Mouse (Mus musculus) midbrain, embryonic 10.5 days (tissue): ENCODE measurements around the gene Enthd1. TPM values are rescaled to one million over a fixed set of nuclear protein-coding genes. Genes with fewer than 3 reads are reported as not detected.

Experiments
- DNase-seq: peaks from one replicate; pipeline ENCODE4 v3.0.0-alpha.2; 2017; ENCODE audit warnings: low spot score
- H3K27ac ChIP-seq: fragments of 300-500 bp; sonication (generic); replicated peaks from 2 replicates; pipeline ENCODE4 v1.5.1; 2016; ENCODE audit warnings: mild to moderate bottlenecking
- H3K27me3 ChIP-seq: fragments of 300-500 bp; sonication (generic); 2 replicates; pipeline ENCODE4 v1.6.1; 2016; ENCODE audit warnings: low read depth, mild to moderate bottlenecking; ENCODE audit not compliant: poor library complexity, severe bottlenecking
- H3K36me3 ChIP-seq: fragments of 300-500 bp; sonication (generic); 2 replicates; pipeline ENCODE4 v1.6.1; 2016; ENCODE audit warnings: mild to moderate bottlenecking, moderate library complexity
- H3K4me1 ChIP-seq: fragments of 300-500 bp; sonication (generic); 2 replicates; pipeline ENCODE4 v1.6.1; 2016
- H3K4me3 ChIP-seq: fragments of 300-500 bp; sonication (generic); 2 replicates; pipeline ENCODE4 v1.5.1; 2016; ENCODE audit warnings: mild to moderate bottlenecking, moderate library complexity
- H3K9me3 ChIP-seq: fragments of 300-500 bp; sonication (generic); replicated peaks from 2 replicates; pipeline ENCODE4 v1.6.1; 2016; ENCODE audit warnings: mild to moderate bottlenecking
- WGBS: fragments of 180-500 bp; shearing (Covaris S2); methylation state at CpG from one replicate; pipeline ENCODE4 v1.1.7; 2016; 5-methylcytosine and 5-hydroxymethylcytosine counted together
- polyA plus RNA-seq: library from polyadenylated mRNA; unstranded; fragments of >200 nt; fragmentation: Nextera tagmentation; extraction: Ambion mirVana; gene quantifications from 2 replicates; pipeline ENCODE4 v1.2.1, GENCODE M21; 2016

Enthd1 gene
- polyA plus RNA-seq, 1 experiment from 2014 or later, result not detected

DNA sequence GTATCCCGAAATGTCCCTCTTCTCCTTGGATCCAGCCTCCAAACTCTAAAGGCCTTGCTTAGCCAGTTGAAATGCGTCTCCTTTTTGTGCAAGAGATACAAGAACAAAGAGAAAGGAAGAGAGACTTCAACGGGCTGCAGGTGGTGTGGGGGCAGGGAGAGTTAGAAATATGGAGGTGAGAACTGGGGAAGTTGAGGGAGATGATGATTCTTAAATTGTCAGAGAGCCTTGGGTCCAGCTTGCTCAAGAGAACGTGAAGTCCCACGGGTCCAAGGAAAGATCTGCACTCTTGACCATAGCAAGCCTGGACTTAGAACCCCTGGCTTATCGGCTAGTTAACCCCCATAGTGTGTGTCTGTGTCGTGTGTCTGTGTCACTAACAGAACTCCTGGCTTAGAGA, 6.7 kb upstream of the Enthd1 start:
- Histone ChIP-seq H3K9me3 (no peaks in the 10 kb centered on the region), H3K4me3 (no peak overlapping the region), H3K27me3 (peaks cover 15% of the 10 kb centered on the region), H3K27ac (no peak overlapping the region), H3K4me1 (peaks cover 4% of the 10 kb centered on the region; the same call in 1 of the 2 replicates), H3K36me3 (no peaks in the 10 kb centered on the region)
- WGBS, result 72% methylated on average over 7 of the region's 7 CpGs
- DNase-seq, result no peak

DNA sequence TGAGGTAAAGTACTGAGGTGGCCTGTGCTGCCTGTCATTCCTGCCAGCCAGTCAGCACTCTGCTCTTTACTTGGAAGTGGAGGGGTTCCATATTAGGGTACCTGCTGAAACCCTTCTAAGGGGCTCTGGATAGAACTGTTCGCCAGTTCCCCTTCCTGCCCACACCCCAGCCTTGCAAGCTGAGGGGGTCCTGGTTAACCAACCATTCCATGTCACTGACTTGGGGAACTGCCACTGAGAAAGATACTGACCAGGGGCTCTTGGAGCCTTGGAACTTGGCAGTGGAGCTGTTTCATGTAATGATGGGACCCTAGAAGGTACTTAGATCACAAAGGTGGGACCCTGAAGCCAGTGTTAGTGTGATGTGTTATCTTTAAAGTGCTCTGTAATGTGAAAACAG, 5.3 kb upstream of the Enthd1 start:
- Histone ChIP-seq H3K4me1 (0 out of 2 replicates have a peak, but pooled peaks cover 3% of the 10 kb centered on the region), H3K9me3 (no peaks in the 10 kb centered on the region), H3K36me3 (no peaks in the 10 kb centered on the region), H3K27me3 (peaks cover 1% of the 10 kb centered on the region; the same call in 1 of the 2 replicates), H3K4me3 (no peak overlapping the region), H3K27ac (no peak overlapping the region)
- no peak for DNase-seq
- 94% methylated on average over 1 of the region's 1 CpGs for WGBS

DNA sequence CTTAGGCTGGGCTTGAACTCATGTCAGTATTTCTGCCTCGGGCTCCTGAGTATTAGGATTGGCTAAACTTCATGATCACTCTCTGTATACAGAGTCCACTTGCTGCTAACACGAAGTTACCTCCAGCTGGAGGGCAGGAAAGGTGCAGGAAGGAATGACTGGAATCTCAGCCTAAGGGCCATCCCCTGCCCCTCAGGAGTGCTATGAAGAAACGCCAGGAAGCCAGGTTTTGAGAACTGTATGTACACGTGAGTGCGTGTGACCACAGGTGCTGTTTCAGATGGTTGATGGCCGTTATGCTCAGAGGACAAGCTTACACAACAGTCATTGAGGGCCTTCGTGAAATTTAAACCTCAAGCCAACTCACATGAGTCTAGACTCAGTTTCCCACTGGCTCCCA, 4.2 kb upstream of the Enthd1 start:
- Histone ChIP-seq H3K27ac (no peak overlapping the region), H3K4me3 (no peak overlapping the region), H3K9me3 (no peaks in the 10 kb centered on the region), H3K36me3 (no peaks in the 10 kb centered on the region), H3K27me3 (no peaks in the 10 kb centered on the region; the same call in 1 of the 2 replicates), H3K4me1 (0 out of 2 replicates have a peak, but pooled peaks cover 3% of the 10 kb centered on the region)
- DNase-seq, result no peak
- WGBS, result 84% methylated on average over 7 of the region's 7 CpGs

DNA sequence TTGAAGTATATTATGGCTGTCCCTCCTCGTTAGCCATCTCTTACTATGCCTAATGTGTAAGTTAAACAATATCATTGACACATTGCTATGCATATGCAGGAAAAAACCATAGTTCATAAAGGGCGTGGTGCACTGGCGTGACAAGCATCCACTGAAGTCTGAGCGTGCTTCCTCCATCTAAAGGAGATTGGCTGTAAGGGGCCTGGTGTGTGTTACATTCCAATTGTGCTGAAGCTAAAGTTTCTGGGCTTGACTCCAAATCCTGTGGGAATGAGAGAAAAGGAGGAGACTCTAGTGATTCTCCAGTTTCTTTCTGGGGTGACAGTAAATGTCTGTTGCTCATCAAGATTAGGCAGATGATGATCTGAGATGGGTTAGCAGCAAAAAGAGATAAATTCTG, 2.8 kb upstream of the Enthd1 start:
- H3K4me1 ChIP-seq, result 0 out of 2 replicates have a peak, but pooled peaks cover 3% of the 10 kb centered on the region
- H3K27me3 ChIP-seq, result no peaks in the 10 kb centered on the region
- no peaks in the 10 kb centered on the region for H3K9me3 ChIP-seq
- DNase-seq, result no peak
- no peaks in the 10 kb centered on the region for H3K36me3 ChIP-seq
- no peak overlapping the region for H3K27ac ChIP-seq
- 88% methylated on average over 4 of the region's 4 CpGs for WGBS
- no peak overlapping the region for H3K4me3 ChIP-seq

DNA sequence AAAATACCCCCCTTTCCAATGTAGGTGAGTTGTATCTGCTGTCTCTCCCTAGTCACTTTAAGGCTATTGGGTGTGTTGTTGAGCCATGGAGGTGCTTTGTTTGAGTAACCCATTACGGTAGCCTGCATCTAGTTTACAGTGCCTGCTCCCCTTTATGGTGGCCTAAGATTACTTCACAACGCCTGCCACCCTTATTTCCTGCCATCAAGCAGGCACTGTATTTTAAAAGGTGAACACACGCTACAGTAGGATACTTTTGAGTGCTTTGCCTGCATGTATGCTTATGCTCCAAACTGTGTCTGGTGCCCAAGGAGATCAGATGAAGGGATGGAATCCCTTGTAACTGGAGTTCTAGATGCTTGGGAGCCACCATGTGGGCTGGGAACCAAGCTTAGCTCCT, 2.2 kb upstream of the Enthd1 start:
- 94% methylated on average over 3 of the region's 3 CpGs for whole genome bisulfite sequencing
- Histone ChIP-seq H3K4me1 (no peaks in the 10 kb centered on the region), H3K27me3 (no peaks in the 10 kb centered on the region), H3K27ac (no peak overlapping the region), H3K4me3 (no peak overlapping the region), H3K36me3 (no peaks in the 10 kb centered on the region), H3K9me3 (no peaks in the 10 kb centered on the region)
- no peak for DNase-seq

DNA sequence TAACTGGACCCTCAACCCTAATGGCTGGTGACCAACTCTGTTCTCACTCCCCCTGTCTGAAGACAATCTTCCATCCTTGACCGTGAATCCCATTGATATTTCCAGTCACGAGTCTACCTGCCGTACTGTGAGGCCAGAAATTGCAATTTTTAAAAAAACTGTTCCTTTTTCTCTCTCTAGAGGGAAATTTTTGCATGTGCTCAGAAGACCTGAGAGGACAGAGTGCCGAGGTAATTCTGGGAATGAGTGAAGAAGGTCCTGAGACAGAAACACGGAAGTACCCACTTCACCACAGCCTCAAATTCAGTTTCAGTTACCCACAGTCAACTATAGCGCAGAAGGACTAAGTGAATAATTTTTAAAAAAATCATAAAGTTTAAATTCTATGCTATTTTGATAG, 1.7 kb upstream of the Enthd1 start:
- WGBS, result 90% methylated on average over 6 of the region's 6 CpGs
- H3K4me3 ChIP-seq, result no peak overlapping the region
- no peaks in the 10 kb centered on the region for H3K36me3 ChIP-seq
- no peaks in the 10 kb centered on the region for H3K4me1 ChIP-seq
- no peak for DNase-seq
- no peak overlapping the region for H3K27ac ChIP-seq
- H3K27me3 ChIP-seq, result no peaks in the 10 kb centered on the region
- H3K9me3 ChIP-seq, result no peaks in the 10 kb centered on the region

DNA sequence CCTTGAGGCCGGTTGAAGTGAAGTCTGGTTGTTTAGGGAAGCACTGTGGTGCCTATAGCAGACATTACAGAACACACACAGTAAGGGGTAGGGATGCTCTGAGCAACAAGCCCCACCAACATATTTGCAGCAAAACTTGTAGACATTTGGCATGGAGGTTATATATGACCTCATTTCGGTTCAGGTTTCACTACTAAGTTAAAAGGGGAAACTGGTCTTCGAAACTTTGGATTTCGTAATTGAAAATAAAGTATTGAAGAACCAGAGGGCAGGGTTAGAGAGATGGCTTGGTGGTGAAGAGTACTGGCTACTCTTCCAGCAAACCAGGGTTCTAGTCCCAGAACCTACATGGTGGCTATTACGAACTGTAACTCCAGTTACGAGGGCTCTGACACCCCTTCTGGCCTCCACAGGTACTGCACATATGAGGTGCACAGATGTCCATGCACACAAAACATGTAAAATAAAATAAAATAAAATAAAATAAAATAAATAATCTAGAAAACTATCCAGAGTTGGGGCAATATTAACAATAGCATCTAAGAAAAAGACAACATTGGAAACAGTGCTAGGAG, 1.2 kb downstream of the Enthd1 start:
- Histone ChIP-seq H3K4me1 (no peaks in the 10 kb centered on the region), H3K27ac (no peak overlapping the region), H3K36me3 (no peaks in the 10 kb centered on the region), H3K4me3 (no peak overlapping the region), H3K27me3 (no peaks in the 10 kb centered on the region), H3K9me3 (no peaks in the 10 kb centered on the region)
- DNase-seq, result no peak
- 91% methylated on average over 6 of the region's 6 CpGs for WGBS

DNA sequence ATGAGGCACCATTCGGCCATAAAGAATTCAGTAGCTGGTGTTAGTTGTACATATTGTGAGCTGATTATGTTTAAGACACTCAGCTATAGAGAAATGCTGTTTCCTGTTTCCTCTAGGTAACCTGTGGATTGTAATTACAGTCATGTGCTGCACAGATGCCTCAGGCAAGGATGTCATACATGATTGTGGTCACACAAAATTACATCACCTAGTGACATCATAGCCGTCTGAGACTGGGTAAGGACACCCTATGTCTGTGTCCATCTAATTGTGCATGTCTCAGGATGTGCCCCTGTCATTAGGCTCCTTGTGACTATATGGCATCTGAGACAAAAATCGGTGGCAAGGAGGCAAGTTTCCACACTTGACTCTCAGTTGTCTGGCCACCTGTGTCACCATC, 2.5 kb downstream of the Enthd1 start:
- H3K36me3 ChIP-seq, result no peaks in the 10 kb centered on the region
- 90% methylated on average over 3 of the region's 3 CpGs for WGBS
- no peak overlapping the region for H3K4me3 ChIP-seq
- no peaks in the 10 kb centered on the region for H3K9me3 ChIP-seq
- no peak overlapping the region for H3K27ac ChIP-seq
- no peak for DNase-seq
- no peaks in the 10 kb centered on the region for H3K27me3 ChIP-seq
- no peaks in the 10 kb centered on the region for H3K4me1 ChIP-seq

DNA sequence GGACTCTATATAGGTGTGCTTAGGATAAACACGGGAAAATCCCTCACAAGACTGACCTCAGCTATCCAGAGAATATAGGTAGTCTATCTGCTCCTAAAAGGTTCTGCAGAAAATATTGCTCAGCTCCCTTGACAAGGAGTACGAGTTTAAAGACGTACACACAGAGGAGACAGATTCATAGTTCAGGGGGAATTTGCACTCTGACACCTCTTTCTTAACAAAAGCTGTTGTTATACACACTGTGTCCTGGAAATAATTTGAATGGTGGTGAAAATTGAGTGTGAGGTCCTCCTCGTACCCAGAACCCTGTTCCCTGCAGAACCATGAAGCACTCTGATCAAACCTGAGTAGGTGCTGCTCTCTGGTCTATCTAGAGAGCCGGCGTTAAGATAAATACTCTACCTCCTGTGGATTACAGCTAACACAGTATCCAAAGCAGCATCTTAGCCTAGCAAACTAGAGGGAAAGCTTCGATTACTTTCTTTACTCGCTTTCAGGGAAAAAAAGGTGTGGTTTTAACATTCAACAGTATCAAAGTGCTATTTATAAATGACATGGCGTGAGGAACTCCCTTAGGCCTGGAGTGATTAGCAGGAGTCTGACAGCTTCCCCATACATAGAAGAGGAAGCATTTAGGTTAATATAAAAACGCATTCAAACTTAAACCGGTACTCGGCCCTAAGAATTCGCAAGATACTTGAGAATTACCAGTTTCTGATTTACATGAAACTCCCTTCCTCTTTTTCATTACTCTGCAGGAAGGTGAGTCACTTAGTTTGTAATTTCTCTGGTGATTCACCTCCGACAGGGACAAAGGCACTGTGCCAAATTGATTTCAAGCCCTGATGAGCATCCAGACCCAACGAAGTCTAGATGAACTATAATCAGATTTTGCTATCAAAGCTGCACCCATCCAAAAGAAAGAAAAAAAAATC, 4.0 kb downstream of the Enthd1 start:
- 68% methylated on average over 15 of the region's 15 CpGs for WGBS
- no peak overlapping the region for H3K27ac ChIP-seq
- H3K36me3 ChIP-seq, result no peaks in the 10 kb centered on the region
- H3K4me3 ChIP-seq, result no peak overlapping the region
- H3K27me3 ChIP-seq, result no peaks in the 10 kb centered on the region
- no peaks in the 10 kb centered on the region for H3K9me3 ChIP-seq
- H3K4me1 ChIP-seq, result no peaks in the 10 kb centered on the region
- DNase-seq, result no peak

DNA sequence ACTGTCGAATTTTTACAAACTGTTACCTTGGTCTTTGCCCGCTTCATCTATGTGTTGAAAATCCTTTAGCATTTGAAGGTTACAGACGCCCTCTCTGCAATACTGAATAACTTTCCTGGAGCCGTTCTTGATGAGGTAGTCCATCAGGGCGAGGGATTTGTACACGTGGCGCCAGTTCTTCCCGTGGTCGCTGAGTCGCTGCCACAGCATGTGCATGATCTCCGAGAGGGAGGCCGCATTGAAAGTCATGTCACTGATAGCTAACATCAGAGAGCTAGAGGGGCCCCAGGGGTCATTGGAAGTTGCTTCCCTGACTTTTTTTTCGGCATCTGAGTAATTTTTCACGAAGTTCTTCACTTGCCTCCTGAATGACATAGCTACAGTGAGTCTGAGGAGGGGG, 5.0 kb downstream of the Enthd1 start:
- Histone ChIP-seq H3K27me3 (no peaks in the 10 kb centered on the region), H3K4me1 (no peaks in the 10 kb centered on the region), H3K9me3 (no peaks in the 10 kb centered on the region), H3K27ac (no peak overlapping the region), H3K36me3 (no peaks in the 10 kb centered on the region), H3K4me3 (no peak overlapping the region)
- 76% methylated on average over 14 of the region's 14 CpGs for WGBS
- DNase-seq, result no peak

DNA sequence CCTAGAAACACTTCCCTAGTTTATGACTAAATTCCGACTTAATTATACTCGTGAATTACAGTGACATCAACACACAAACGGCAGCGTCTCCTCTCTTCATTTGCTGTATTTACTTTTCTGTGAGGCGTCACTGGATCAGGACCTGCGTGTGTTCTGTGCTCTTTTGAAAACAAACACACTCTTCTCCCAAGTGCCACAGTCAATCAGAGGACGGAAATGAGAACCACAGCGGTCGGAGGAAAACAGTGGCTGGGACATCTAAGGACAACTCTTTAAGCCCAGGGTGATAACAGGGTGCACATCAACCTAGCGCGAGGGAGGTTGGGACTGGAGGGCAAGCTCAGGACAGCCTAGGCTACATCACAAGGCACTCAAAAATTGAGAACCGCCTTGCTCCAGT, 5.4 kb downstream of the Enthd1 start:
- no peak overlapping the region for H3K4me3 ChIP-seq
- no peaks in the 10 kb centered on the region for H3K9me3 ChIP-seq
- no peak overlapping the region for H3K27ac ChIP-seq
- no peaks in the 10 kb centered on the region for H3K27me3 ChIP-seq
- H3K36me3 ChIP-seq, result no peaks in the 10 kb centered on the region
- 71% methylated on average over 12 of the region's 12 CpGs for WGBS
- DNase-seq, result no peak
- no peaks in the 10 kb centered on the region for H3K4me1 ChIP-seq

DNA sequence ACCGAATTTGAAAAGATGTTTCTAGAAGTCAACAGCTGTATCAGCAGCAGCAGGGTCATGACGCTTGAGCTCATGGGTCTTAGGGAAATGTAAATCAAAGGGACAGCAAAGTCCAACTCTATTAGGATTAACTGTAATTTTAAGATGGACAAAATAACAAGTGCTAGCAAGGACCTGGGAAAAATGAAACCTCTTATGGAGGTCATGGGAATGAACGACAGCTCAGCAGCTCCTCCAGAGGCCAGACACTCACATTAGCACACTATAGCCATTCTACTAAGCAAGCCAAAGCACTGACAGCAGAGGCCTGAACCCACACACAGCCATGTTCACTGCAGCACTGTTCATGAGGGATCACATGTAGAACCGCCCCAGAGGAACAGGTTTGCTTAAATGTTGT, 7.2 kb downstream of the Enthd1 start:
- Histone ChIP-seq H3K27ac (no peak overlapping the region), H3K27me3 (no peaks in the 10 kb centered on the region), H3K9me3 (no peaks in the 10 kb centered on the region), H3K4me1 (no peaks in the 10 kb centered on the region), H3K4me3 (no peak overlapping the region), H3K36me3 (no peaks in the 10 kb centered on the region)
- no peak for DNase-seq
- WGBS, result 77% methylated on average over 4 of the region's 4 CpGs

DNA sequence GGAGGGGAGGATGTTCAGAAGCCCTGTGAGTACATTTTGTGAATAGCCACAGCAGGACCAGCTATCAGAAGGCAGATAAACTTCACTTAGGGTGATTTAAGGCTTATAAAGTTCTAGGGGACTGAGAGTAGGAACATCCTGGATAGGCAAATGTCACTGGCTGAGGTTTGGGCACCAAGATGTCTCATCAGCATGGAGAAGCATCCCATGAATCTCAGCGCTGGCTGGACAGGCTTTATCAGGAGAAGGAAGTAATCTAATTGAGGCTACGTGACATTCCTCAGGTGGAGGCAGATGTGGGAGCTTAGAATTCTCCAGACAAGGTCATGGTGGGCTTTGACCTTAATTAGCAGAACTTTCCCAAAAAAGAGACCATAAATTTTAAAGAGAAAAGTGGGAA, 8.9 kb downstream of the Enthd1 start:
- Histone ChIP-seq H3K36me3 (no peaks in the 10 kb centered on the region), H3K4me1 (no peaks in the 10 kb centered on the region), H3K27me3 (no peaks in the 10 kb centered on the region), H3K9me3 (no peaks in the 10 kb centered on the region), H3K4me3 (no peak overlapping the region), H3K27ac (no peak overlapping the region)
- DNase-seq, result no peak
- WGBS, result 89% methylated on average over 2 of the region's 2 CpGs
